Mouse (Mus musculus): Measurements from ENCODE around the gene Fmo5. TPM values are rescaled to one million over a fixed set of nuclear protein-coding genes. Genes with fewer than 3 reads are reported as not detected.

Fmo5 gene
- polyA plus RNA-seq (2014; fragmentation: Nextera tagmentation; extraction: Ambion mirVana): 1.0 and 1.3 TPM in 2 replicates

DNA sequence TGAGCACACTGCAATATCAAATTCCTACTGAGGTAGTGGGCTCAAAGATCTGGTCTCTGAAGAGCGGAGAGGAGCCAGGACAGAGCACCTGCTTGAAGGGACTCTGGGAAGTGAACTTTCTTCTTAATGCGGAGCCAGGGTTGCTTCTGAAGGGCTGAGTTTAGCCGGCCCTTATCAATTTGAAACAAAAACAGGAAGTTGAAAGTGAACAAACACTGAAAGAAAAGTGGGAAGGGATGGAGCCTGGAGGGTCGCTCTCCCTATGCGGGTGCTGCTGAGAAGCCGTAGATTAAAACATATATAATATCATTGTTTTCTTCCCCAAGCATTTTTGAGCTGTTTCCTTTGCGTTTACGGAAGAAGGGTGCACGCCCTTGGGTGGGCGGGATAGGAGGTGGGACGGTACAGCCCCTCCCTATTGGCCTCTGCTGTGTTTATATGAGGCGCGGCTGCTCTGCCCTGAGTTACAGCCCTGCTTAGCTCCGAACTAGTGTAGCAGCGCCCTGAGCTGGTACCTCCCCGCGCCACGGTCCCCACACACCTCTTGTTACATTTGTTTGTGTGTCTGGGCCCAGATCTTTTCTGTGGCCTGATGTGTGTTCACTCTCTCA lies at the start of gene Fmo5:
Gene Fmo5 (plus strand): TSS at position 414 of the 611 bp plus-strand sequence.
- H3K4me3 ChIP-seq (ENCODE audit: low read depth, low read length): peak within 1 kb of the TSS; percentile 32
- peak within 1 kb of the TSS; percentile 49 for H3K4me2 ChIP-seq (ENCODE audit: low read depth, severe bottlenecking)
- H3K27me3 ChIP-seq (ENCODE audit: control insufficient read depth, insufficient read depth, low read length): no peaks in the 10 kb centered on the region
- ATAC-seq (ENCODE audit: insufficient number of reproducible peaks, low FRiP score, low TSS enrichment, low read depth) (0 out of 2 replicates have a peak, but pooled peaks have one; percentile 51), DNase-seq (ENCODE audit: low spot score) (peak; percentile 52)
- WGBS: 4% methylated on average over 18 of the region's 18 CpGs
- no peaks in the 10 kb centered on the region for H3K36me3 ChIP-seq (ENCODE audit: control insufficient read depth, insufficient read depth, low read length)
- no peaks in the 10 kb centered on the region for H3K4me1 ChIP-seq (ENCODE audit: control insufficient read depth, insufficient read depth, low read length)
- H3K9me3 ChIP-seq (ENCODE audit: control insufficient read depth, low read length): no peaks in the 10 kb centered on the region
- H3K27ac ChIP-seq (replicated peaks; ENCODE audit: low read depth, low read length): no peak within 1 kb of the TSS
- H3K9ac ChIP-seq (ENCODE audit: low read length): peak within 1 kb of the TSS; percentile 23

DNA sequence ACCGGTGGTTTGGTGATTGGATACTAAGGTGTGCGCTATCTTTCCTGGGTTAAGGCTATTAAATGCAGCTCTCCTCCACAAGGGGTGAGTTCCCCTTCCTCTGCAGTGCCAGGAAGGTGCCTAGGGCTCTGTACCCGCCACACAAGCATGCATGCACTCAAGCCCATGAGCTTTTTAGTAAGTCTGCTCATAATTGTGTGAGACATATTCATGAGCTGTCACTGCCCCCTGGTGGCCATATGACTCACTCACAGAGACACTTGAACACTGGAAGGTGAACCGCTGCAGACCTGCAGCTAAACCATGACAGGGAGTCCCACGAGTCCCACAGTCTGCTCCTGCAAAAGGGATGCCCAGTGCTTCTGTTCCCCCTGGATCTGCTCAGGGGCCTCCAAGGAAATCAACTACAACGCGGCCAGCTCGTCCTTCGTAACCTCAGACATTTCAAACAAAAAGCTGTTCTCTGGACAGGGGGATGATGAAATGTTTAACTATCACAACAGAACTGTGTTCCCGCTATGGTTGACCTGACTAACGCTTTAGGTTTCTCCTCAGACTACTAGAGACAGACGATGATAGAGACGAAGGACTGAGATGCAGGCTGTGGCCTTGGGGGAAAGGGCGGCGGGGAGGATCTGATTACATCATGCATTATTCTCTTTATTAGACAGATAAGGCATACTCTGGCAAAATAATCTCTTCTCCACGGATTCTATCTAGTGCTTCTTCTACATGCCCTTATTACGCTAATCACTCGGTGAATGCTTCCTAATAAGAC lies 43.0 kb upstream of the Fmo5 start:
- no peaks in the 10 kb centered on the region for H3K4me1 ChIP-seq (ENCODE audit: control insufficient read depth, insufficient read depth, low read length)
- WGBS: 78% methylated on average over 18 of the region's 18 CpGs
- H3K9ac ChIP-seq (ENCODE audit: low read length): no peak overlapping the region
- no peaks in the 10 kb centered on the region for H3K27me3 ChIP-seq (ENCODE audit: control insufficient read depth, insufficient read depth, low read length)
- DNase-seq (ENCODE audit: low spot score) (peak; percentile 87), ATAC-seq (ENCODE audit: insufficient number of reproducible peaks, low FRiP score, low TSS enrichment, low read depth) (peak; percentile 60; the same call in 1 of the 2 replicates)
- H3K4me3 ChIP-seq (ENCODE audit: low read depth, low read length): no peak overlapping the region
- H3K4me2 ChIP-seq (ENCODE audit: low read depth, severe bottlenecking): no peak overlapping the region
- H3K9me3 ChIP-seq (ENCODE audit: control insufficient read depth, low read length): no peaks in the 10 kb centered on the region
- 0 out of 2 replicates have a peak, but pooled peaks cover 2% of the 10 kb centered on the region for H3K36me3 ChIP-seq (ENCODE audit: control insufficient read depth, insufficient read depth, low read length)
- H3K27ac ChIP-seq (replicated peaks; ENCODE audit: low read depth, low read length): no peak overlapping the region

DNA sequence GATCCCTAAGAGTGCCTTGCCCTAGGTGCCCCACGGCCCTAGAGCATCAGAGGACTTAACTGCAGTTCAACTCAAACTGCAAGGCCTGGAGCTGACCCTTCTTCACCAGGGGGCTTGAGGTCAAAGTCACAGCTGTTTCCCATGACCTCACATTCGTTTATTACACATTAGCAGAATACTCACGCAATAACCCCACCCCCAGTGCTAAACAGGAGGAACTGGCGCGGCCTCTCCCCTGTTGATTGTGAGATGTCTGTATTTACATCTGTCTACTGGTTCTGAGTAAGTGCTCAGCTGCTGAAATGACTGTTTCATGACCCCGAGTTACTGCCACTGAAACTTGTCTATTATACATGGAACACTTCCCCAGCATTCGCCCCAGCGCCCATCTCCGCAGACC lies 40.9 kb upstream of the Fmo5 start:
- no peaks in the 10 kb centered on the region for H3K36me3 ChIP-seq (ENCODE audit: control insufficient read depth, insufficient read depth, low read length)
- H3K4me2 ChIP-seq (ENCODE audit: low read depth, severe bottlenecking): no peak overlapping the region
- DNase-seq (ENCODE audit: low spot score): no peak
- no peaks in the 10 kb centered on the region for H3K27me3 ChIP-seq (ENCODE audit: control insufficient read depth, insufficient read depth, low read length)
- H3K9ac ChIP-seq (ENCODE audit: low read length): no peak overlapping the region
- no peak overlapping the region for H3K27ac ChIP-seq (replicated peaks; ENCODE audit: low read depth, low read length)
- H3K4me3 ChIP-seq (ENCODE audit: low read depth, low read length): no peak overlapping the region
- no peaks in the 10 kb centered on the region for H3K9me3 ChIP-seq (ENCODE audit: control insufficient read depth, low read length)
- H3K4me1 ChIP-seq (ENCODE audit: control insufficient read depth, insufficient read depth, low read length): no peaks in the 10 kb centered on the region
- ATAC-seq (ENCODE audit: insufficient number of reproducible peaks, low FRiP score, low TSS enrichment, low read depth): no peak
- 74% methylated on average over 9 of the region's 9 CpGs for WGBS

DNA sequence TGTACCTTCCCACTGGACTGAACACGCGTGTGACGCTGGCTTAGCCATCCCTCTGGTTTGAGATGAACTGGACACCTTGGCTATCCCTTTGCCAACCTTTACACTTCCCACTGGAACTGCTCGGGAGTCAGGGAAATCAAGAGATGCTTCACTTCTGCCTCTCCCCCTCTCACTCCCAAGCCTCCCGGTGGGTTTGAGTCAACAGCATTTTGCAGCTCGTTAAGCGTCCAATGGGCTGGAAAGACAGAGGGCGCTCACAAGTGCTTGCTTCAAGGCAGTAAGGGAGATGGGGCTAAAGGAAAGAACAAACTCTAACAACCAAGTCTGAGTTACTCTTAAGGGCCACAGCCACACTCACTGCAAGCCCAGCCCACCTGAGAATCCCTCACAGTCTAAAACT lies 37.9 kb upstream of the Fmo5 start:
- WGBS: 70% methylated on average over 8 of the region's 8 CpGs

DNA sequence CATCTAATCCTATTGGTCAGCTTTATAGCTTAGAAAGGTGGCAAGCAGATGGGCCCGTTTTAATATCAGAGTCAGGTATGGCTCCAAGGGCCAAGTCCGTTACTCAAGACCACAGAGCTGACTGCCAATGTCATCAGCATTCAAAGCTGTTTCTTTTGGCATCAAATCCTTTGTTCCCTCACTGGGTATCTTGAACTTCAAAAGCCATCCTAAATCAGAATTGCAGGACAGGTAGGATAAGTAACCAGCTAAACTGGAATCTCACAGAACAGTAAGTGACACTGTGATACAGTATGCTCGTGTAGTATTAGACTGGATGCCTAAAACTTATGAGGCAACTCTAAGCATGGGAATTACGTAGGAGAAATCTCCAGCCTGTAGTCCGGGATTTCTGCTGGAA lies 35.5 kb upstream of the Fmo5 start:
- DNase-seq (ENCODE audit: low spot score): no peak
- Histone ChIP-seq H3K36me3 (ENCODE audit: control insufficient read depth, insufficient read depth, low read length) (no peaks in the 10 kb centered on the region), H3K4me2 (ENCODE audit: low read depth, severe bottlenecking) (no peak overlapping the region), H3K9ac (ENCODE audit: low read length) (no peak overlapping the region), H3K27ac (replicated peaks; ENCODE audit: low read depth, low read length) (no peak overlapping the region), H3K9me3 (ENCODE audit: control insufficient read depth, low read length) (no peaks in the 10 kb centered on the region), H3K27me3 (ENCODE audit: control insufficient read depth, insufficient read depth, low read length) (no peaks in the 10 kb centered on the region), H3K4me1 (ENCODE audit: control insufficient read depth, insufficient read depth, low read length) (no peaks in the 10 kb centered on the region), H3K4me3 (ENCODE audit: low read depth, low read length) (no peak overlapping the region)
- 90% methylated on average over 5 of the region's 5 CpGs for WGBS
- no peak for ATAC-seq (ENCODE audit: insufficient number of reproducible peaks, low FRiP score, low TSS enrichment, low read depth)

More for the DNA sequence above, 37.9 kb upstream of the Fmo5 start:
- Histone ChIP-seq H3K9me3 (ENCODE audit: control insufficient read depth, low read length) (no peaks in the 10 kb centered on the region), H3K27ac (replicated peaks; ENCODE audit: low read depth, low read length) (no peak overlapping the region), H3K4me2 (ENCODE audit: low read depth, severe bottlenecking) (no peak overlapping the region), H3K4me3 (ENCODE audit: low read depth, low read length) (no peak overlapping the region), H3K27me3 (ENCODE audit: control insufficient read depth, insufficient read depth, low read length) (no peaks in the 10 kb centered on the region), H3K4me1 (ENCODE audit: control insufficient read depth, insufficient read depth, low read length) (no peaks in the 10 kb centered on the region), H3K36me3 (ENCODE audit: control insufficient read depth, insufficient read depth, low read length) (no peaks in the 10 kb centered on the region), H3K9ac (ENCODE audit: low read length) (no peak overlapping the region)
- no peak for ATAC-seq (ENCODE audit: insufficient number of reproducible peaks, low FRiP score, low TSS enrichment, low read depth)
- no peak for DNase-seq (ENCODE audit: low spot score)

DNA sequence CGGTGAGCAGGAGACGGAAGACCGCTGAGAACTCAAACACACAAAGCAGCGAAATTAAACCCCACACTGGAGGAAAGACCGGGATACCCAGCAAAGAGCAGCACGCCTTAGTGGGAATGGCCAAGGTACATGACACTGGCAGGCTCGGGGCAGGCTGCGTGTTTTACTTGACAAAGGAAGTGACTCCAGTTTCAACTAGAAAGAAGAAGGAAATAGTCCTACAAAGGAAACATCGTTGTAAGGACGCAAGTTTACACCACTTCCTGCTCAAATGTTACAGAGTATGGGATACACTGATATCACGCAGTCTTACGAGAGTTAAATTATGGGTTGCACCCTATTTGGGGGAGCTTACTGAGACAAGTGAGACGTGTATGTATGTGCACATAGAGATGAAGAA lies 34.5 kb upstream of the Fmo5 start:
- H3K4me3 ChIP-seq (ENCODE audit: low read depth, low read length): no peak overlapping the region

DNA sequence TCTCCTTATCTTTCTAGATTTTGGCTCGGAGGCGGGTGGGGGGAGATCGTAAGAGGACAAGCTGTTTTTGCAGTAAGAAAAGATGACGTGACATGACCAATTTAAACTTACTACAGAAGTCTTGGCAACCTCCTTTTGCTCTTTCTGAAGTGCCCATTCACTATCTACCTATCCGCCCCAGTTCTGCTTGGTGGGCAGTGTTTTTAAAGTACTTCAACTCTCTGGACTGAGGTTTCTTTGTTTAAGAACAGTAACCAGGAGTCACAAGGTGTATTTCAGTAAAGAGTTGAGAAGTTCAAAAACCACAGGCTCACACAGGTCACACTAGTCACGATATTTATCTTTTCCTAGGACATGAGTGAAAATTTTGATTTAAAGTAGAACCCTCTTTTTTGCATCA lies 33.5 kb upstream of the Fmo5 start:
- ATAC-seq (ENCODE audit: insufficient number of reproducible peaks, low FRiP score, low TSS enrichment, low read depth): no peak
- DNase-seq (ENCODE audit: low spot score): no peak
- no peaks in the 10 kb centered on the region for H3K36me3 ChIP-seq (ENCODE audit: control insufficient read depth, insufficient read depth, low read length)
- H3K9me3 ChIP-seq (ENCODE audit: control insufficient read depth, low read length): no peaks in the 10 kb centered on the region
- no peak overlapping the region for H3K27ac ChIP-seq (replicated peaks; ENCODE audit: low read depth, low read length)
- no peaks in the 10 kb centered on the region for H3K27me3 ChIP-seq (ENCODE audit: control insufficient read depth, insufficient read depth, low read length)
- no peak overlapping the region for H3K4me3 ChIP-seq (ENCODE audit: low read depth, low read length)
- H3K9ac ChIP-seq (ENCODE audit: low read length): no peak overlapping the region
- no peak overlapping the region for H3K4me2 ChIP-seq (ENCODE audit: low read depth, severe bottlenecking)
- no peaks in the 10 kb centered on the region for H3K4me1 ChIP-seq (ENCODE audit: control insufficient read depth, insufficient read depth, low read length)
- WGBS: 91% methylated on average over 6 of the region's 6 CpGs

More for the DNA sequence above, 34.5 kb upstream of the Fmo5 start:
- ATAC-seq (ENCODE audit: insufficient number of reproducible peaks, low FRiP score, low TSS enrichment, low read depth) (no peak), DNase-seq (ENCODE audit: low spot score) (no peak)
- H3K9me3 ChIP-seq (ENCODE audit: control insufficient read depth, low read length): no peaks in the 10 kb centered on the region
- no peak overlapping the region for H3K27ac ChIP-seq (replicated peaks; ENCODE audit: low read depth, low read length)
- 89% methylated on average over 13 of the region's 13 CpGs for WGBS
- H3K4me2 ChIP-seq (ENCODE audit: low read depth, severe bottlenecking): no peak overlapping the region
- no peaks in the 10 kb centered on the region for H3K27me3 ChIP-seq (ENCODE audit: control insufficient read depth, insufficient read depth, low read length)
- H3K4me1 ChIP-seq (ENCODE audit: control insufficient read depth, insufficient read depth, low read length): no peaks in the 10 kb centered on the region
- no peaks in the 10 kb centered on the region for H3K36me3 ChIP-seq (ENCODE audit: control insufficient read depth, insufficient read depth, low read length)
- no peak overlapping the region for H3K9ac ChIP-seq (ENCODE audit: low read length)

DNA sequence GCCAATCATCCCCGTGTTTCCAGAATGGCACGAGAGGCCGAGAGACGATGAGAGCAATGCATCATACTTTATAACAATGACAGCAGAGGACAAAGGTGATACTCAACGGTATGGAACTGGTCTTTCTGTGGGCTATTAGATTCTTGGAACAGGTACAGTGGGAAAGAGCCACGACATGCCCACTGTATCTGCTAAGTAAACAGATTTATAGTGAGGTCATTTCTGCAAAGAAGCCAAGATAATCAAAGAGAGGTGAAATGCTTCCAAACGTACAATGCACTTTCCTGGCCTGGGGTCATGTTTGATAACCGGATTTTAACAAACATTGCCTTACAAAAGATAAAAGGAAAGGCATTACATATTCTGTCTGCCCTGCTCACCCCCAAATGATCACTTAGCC lies 31.8 kb upstream of the Fmo5 start:
- Histone ChIP-seq H3K4me1 (ENCODE audit: control insufficient read depth, insufficient read depth, low read length) (no peaks in the 10 kb centered on the region), H3K36me3 (ENCODE audit: control insufficient read depth, insufficient read depth, low read length) (no peaks in the 10 kb centered on the region; the same call in 1 of the 2 replicates), H3K9me3 (ENCODE audit: control insufficient read depth, low read length) (no peaks in the 10 kb centered on the region), H3K9ac (ENCODE audit: low read length) (no peak overlapping the region), H3K4me3 (ENCODE audit: low read depth, low read length) (no peak overlapping the region), H3K27ac (replicated peaks; ENCODE audit: low read depth, low read length) (no peak overlapping the region), H3K4me2 (ENCODE audit: low read depth, severe bottlenecking) (no peak overlapping the region), H3K27me3 (ENCODE audit: control insufficient read depth, insufficient read depth, low read length) (no peaks in the 10 kb centered on the region)
- 91% methylated on average over 8 of the region's 8 CpGs for WGBS
- DNase-seq (ENCODE audit: low spot score): no peak
- no peak for ATAC-seq (ENCODE audit: insufficient number of reproducible peaks, low FRiP score, low TSS enrichment, low read depth)
